Mouse (Mus musculus): Measurements from ENCODE around the gene Bmp7.

Bmp7 gene

DNA sequence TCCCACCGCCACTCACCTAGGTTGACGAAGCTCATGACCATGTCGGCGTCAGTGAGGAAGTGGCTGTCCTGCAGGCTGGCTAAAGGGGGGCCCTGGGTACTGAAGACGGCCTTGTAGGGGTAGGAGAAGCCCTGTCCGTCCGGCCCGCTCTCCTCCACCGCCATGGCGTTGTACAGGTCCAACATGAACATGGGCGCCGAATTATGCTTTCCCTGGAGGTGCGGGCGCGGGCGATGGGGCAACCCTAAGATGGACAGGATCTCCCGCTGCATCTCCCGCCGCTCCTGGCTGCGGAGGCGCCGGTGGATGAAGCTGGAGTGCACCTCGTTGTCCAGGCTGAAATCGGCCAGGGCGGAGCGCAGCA is 500 bp downstream of the Bmp7 start:
- DNase-seq: no peak

DNA sequence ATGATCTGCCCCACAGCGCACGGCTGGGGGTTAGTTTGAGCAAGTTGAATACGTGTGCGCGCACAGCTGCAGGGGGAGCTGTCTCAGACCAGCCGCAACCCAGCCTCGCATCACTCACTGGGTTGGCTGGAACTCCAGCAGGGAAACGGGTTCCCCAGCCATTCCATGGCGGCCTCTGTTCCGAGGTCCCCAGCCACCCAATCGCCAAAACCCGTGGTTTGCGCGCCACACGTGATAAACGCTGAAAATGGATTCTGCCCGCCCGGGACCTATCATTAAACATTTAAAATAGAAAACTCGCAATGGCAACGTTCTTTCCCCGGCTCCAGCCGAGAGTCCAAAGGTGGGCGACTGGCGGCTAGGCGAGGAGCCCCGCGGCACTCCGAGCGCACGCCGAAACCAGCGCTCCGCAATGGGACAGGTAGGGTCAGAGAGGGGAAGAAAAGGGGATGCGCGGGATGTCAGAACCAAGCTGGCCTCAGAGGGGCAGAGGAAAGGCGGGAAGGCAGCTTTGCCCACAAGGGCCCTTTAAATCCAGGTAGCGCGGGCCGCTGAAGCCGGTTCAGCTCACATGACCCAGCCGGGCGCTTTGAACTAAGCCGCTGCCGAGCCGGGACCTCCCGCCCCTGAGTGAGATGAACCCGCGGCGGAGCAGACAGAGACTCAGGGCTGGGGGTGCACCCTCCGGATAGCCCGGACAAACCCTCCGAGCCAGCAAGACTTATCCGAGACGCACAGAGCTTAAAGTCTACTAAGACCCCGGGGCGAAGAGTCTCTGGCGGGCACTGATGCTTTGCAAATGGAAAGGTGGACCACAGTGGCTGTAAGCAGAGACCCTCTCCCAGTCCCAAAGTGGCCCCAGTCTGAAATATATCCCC is 1.1 kb downstream of the Bmp7 start:
- DNase-seq: no peak

DNA sequence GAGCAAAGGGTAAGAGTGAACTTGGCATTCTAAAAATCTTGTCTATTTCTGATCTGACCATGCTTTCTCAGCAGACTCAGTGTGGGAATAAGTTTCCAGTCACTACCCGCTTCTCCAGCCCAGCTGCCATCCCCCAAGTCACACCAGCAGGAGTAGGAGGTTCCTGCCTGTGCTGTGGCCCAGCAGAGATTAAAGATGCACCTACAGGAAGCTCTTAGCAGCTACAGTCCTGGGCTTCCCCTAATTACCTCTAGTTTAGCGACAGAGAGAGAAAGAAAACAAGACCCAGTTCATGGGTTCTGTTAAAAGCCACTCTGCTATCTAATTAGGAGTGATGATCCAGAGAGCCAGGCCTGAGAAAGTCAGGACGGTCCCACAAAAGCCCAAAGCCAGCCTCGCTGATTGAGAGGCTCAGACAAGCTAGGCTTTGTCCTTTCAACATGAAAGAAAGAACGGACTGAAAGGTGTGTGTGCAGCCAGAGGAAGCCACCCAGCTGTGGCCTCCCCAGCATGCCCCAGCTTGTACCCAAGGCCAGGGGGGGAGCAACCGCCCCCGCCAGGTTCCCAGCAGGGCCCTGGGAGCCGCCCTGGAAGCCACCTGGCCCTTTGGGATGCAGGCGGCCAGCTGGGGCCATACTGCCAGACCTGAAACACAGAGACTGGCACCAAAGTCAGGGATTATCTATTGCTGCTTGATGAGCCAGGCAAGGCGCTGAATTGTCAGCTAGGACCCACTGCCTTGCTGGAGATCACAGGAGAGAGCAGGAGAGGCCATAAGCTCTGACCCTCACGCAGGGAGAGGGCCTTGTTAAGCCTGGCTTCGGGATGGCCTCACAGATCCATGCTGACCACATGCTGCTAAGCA is 2.6 kb downstream of the Bmp7 start:
- DNase-seq: no peak

DNA sequence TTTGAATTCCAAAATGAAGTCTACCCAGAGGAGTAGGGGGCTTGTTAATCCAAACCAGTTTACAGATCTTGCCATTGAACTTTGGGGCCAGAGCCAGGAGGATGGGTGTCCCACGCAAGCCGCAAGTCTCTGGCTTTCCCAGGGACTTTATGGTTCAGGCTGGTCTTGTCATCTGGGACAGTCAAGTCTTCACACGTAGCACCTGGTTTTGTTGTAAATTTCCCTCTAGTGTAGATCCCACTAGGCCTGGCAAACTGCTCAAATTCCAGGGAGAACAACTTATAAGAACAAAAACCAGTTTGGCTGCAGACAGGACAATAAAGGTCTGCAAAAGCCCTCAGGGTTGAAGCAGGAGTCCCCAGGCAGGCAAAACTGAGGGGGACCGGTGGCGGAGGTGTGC is 3.3 kb downstream of the Bmp7 start:
- no peak for DNase-seq

DNA sequence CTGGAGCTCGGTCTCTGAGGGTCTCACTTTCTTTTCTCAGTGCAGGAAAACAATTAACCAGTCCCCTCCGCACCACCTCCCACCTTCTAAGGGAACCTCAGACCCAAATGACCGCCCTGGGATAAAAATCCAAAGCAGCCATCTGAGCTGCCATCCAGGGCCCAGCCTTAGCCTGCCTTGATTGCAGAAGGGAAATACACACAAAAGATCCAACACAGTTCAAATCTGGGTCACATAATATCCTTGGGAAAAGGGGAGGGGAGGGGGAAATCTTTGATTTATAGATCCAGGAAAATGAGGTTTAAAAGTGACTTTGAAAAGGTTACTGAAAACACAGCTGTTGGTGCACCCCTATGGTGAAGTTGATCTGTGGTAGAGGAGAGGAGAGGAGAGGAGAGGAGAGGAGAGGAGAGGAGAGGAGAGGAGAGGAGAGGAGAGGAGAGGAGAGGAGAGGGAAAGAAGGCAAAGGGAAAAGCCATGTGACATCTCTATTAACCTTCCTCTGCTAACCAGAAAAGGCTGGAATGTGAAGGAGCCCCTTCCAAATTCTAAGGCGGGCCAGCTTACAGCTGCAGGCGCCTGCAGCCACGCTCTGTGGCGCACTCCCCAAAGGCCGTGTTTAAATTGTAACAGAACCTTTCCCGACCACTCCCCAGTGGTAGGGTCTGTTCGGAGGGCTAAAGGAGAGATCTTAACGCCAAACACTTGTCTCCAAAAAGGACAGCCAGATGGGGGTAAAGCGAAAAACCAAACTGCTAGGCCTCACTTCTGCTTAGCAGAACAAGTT is 4.2 kb downstream of the Bmp7 start:
- DNase-seq: no peak

DNA sequence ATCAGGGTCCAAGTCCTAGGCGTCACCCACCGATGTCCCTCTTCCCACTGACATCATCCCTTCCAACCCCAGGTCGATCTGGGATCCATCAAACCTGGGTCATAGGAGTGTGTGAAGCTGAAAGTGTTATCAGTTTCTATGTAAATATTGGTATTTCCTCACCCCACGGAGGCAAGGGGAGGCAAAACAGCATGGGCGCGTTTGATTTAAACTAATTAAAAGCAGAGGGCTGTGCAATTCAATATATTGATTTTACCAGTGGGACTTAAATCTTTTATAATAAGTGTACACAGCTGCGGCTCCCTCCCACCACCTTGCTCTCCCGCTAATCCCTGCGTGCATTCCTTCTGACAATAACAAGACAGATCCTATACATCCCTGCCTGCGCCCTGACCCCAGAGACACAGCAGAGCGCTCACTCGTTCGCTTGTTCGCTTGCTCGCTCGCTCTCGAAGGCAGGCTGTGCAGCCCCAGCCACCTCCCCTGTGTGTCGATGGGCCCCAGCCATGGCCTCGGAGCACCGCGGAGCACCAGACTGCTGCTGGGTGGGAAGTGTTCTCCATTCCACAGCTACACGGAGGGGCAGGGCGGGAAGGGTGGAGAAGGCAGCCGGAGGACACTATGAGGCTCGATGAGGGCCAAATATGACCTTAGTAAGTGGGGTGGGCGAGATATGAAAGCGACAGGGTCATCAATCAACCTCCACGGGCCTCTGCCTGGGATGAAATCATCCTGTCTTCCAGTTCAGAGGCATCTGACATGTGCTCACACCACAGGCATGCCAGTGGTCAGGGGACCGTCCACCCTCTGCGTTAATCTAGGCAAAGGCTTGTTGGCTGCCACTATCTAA is 5.0 kb downstream of the Bmp7 start:
- no peak for DNase-seq

DNA sequence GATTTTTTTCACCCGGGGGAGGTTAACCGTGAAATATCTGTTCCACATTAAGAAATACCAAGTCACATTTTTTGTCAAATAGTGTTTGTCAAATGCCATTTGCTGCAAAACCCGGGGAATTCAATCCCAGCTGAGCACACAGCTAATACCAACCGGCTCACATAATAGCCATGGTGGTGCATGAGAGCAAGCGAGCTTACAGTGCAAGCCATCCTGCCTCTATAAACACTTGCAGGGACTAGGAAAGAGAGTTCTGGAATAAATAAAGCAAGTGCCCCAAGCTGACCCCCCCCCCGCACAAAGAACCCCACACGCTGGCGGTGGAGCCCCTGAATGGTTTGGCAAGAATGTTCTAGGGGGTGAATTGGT is 5.7 kb downstream of the Bmp7 start:
- no peak for DNase-seq

DNA sequence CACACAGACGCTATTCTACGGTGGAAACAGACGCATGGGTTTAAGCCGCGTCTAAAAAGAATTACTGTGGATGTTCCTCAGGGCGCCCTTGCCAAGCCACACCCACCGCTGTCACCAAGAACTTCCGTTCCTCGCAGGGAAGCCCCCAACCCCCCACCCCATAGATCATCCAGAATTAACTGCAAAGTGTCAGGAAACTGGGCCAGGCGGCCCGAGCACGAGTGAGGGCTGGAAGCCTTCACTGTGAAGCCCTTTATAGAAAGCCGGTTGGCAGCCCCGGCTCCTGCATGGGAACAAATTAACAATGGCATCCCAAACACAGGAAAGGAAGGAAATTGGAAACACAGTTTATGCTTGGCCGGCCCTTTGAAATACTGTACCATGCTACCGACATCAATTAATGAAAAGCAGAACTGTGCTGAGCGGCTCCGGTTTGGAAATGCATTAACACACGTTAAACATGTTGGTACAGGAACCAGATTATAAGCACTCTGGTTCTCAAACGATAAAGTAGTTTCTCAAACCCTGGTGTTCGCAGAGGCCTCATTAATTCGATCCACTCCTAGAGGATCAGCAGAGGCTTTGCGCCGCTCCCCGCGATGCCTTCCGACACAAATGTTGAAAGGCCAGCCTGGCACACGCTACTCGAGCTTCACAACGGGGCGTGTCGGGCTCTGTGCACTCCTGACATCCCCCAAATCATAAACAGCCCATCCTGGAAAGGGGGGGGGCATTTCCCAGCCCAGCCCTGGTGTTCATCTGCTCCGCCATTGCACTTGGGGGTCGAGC is 6.3 kb downstream of the Bmp7 start:
- DNase-seq: no peak

DNA sequence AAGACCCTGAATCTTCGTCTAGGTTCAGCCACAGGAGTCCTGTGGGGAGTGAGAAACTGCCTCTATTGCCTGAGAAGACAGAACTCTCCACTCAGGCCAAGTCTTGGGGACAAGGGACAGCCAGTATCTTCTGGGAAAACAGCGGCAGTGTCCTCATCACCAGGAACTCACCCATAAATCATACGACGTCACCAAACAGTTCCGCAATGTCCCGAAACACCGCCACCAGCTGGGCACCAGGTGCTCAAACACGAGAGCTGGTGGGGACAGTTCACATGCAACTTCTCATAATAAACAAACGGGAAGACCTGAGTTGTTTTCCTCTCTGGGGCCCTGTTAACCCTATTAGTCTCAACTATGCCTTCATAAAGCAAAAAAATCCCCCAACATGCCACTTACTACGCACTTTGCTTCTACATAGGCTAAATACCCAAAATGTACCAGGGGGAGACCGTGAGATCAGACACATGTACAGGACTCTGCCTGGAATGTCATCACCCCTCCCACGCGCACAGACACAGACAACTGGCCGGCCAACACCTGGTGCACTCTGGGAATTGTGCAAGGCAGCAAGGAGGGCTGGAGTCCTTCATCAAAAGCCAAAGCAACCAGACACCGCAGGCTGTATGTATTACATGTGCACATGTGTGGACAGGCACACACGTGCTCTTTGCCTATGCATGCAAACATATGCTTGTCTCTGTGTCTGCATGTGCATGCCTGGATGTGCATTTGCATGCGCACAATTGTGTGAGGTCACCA is 8.8 kb downstream of the Bmp7 start:
- DNase-seq: no peak

DNA sequence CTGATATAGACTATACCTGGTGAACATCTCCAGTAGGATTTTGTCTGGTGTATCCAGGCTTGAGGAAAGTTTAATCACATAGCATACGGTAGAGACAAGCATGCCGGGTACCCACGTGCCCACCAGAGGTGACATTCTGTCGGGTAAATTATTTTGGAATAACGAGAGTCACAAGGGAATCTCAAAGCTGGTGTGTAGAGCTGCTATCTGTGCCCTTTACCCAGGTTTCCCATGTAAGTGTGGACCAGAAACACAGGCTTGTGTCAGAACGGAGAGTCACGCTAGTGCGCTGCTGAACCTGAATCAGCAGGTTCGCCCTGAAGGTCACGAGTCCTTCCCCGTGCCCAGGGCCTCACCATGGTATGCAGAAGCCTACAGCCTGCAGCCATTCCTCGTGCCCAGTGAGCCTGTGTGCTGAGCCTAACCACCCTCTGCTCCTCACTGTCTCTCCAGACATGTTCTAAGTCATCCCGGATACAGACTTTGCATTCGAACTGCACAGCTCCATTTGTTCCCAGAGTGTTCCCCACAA is 10.2 kb downstream of the Bmp7 start:
- no peak for DNase-seq

DNA sequence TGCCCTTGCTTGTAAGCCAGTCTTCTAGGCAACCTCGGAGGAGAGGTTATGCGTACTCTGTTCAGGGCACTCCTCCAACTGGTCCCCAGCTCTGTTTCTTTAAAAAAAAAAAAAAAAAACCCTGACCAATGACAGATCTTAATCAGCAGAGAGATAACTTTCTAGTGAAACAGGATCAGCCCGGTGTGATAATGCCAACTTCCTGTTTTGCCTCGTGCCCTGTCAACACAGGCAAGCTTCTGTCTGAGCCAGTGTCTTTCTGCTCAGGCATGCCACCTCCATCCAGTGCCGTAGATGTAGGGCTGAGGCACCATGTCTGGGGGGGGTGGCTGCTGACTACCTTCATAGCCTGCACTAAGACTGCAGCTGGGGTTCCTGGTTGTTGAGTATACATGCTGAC is 12.5 kb downstream of the Bmp7 start:
- DNase-seq: no peak

DNA sequence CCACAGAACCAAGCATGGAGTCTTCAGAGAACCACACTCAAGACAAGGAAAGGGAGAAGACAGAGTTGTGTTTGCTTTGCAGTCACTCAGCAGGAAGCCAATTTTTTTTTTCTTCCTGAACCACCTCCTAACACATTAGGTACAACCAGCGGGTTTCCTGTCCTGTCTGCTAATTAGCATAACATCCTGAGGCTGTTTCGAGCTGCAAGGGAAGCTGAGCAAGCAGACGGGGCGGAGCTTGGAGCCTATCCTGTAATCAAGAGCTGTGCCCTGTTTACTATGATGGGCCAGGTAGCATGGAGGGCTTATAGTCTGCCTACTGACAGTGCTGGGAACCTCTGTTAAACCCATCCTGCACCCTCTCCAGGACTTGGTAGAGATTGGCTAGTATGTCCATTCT is 13.8 kb downstream of the Bmp7 start:
- no peak for DNase-seq

DNA sequence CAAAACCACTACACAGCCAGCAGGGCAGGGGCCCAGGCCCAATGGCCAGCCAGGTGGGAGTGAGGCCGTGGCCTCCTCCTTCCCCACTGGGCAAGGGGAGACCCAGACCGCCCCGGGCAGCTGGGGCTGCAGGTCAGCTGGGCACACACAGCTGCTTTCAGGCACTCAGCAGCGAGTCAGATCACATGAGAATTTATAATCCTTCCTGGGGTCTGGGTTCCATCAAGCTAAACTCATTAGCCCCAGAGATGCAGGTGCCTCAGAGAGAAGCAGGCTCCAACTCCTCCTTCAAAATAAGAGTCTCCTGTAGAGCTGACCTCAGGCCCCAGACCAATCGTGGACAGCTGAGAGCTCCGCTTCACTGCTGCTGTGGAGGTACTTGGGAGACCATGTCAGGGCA is 15.2 kb downstream of the Bmp7 start:
- no peak for DNase-seq

DNA sequence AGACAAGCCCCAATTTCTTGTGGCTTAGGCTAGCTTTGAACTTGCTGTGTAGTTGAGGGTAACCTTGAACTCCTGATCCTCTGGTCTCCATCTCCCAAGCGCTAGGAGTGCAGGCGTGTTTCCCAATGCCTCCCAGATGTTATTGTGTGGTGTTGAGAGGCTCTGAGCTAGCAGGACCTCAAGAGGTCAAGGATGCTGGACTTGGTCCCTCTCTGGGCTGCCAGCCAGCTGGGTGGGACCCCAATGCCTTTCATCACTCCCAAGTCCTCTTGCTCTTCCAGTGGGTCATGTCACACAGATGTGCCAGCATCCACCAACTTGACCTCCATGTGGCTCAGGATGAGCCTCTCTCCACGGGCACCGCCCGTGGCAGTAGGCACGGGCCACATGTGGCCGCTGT is 16.9 kb downstream of the Bmp7 start:
- no peak for DNase-seq

DNA sequence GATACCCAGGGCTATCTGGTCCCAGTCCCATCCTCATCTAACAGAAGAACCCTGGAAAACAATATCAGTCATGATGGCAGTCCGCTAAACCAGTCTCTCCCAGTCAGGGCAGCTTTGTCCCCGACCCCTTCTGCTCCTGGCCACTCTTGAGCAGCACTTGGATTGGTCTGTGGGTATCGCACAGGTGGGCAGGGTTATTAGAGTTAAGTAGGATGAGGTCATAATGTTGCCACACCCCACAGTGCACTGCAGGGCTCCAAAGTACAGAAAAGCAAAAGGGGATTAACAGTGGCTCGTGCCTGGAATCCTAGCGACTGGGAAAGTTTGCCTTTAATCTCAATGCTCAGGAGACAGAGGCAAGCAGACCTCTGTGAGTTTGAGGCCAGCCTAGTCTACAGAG is 17.5 kb downstream of the Bmp7 start:
- no peak for DNase-seq

DNA sequence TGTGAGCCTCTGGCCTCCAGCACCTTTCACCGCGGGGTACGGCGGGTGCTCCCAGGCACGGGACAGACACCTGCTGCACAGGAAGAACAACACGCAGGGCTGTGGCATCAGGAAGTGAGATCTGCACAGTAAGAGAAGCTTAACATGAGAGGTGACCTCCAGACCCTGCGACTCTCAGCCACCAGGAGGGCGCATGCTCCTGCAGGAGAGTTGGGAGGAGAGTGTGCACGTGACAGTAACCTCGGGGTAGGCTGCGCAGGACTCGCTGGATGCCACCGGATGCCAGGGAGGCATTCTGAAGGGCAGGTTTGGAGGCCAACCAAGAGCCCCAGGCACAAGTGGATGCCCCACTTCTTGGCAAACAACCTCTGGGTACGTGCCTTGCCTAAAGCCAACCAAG is 26.1 kb downstream of the Bmp7 start:
- no peak for DNase-seq

DNA sequence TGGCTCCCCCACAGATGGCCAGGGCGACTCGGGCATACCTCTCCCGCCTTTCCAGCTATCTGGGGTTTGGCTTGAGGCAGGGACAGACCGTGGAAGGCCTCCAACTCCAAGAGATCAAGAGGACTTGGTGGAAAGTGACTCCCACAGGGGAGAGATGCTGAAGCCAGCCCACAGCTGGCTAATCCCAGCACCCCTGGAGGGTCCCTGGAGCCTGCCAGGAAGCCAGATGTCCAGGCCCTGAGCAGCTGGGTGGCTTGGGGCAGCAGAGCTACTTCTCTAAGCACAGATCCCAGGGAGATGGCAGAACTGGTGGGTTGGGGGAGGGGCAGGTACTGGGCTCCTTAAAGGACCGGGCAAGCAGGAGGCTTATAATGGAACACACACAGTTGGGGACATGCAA is 28.4 kb downstream of the Bmp7 start:
- no peak for DNase-seq

DNA sequence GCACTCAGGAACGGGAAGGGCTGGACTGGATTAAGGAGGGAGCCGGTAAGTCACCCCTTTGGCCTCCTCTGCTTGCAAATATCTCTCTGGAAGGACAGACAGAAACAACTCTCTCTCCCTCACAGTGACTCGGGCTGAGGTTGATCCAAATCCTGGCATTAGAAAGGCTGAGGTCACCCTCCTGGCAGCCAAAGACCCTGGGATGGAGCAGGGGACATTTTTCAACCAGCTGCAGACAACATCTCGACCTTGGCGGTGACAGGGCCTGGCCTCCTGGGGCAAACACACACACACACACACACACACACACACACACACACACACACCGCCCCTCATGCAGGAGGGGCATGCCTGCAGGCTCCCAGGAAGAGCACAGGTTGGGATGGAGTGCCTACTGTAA is 29.0 kb downstream of the Bmp7 start:
- no peak for DNase-seq

DNA sequence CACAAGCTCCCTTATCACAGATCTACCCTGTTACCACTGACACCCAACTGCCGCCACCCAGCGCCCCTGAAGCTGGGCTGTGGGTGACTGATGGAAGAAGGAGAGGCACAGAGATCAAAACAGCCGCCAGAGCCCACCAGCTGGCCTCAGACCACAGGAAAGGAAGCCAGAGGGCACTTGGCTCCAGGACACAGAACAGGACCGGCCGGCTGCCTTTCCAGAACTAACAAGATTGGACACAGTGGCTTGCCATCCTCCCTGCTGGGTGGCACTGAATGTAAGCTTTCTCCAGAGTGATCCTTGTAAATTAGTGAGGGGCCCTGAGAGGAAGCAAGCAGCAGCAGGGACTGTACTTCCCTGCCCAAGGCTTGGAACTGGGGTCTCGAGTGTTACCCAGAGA is 30.7 kb downstream of the Bmp7 start:
- no peak for DNase-seq

DNA sequence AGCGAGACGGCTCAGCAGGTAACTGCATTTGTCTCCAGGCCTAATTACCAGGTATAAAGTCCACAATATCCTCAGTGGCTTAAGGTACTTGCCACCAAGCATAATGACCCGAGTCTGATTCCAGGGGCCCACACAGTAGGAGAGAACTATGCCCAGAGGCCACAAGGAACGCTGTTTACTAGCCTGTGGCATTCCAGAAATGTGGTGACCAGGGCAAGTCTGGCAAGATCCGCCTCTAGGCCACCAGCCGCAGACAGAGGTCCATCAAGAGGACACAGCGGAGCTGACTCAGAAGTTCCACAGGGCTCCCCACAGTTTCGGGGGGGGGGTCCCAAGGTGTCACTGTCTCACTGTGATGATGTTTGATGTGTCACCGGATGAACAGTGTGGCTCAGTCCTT is 34.0 kb downstream of the Bmp7 start:
- no peak for DNase-seq

DNA sequence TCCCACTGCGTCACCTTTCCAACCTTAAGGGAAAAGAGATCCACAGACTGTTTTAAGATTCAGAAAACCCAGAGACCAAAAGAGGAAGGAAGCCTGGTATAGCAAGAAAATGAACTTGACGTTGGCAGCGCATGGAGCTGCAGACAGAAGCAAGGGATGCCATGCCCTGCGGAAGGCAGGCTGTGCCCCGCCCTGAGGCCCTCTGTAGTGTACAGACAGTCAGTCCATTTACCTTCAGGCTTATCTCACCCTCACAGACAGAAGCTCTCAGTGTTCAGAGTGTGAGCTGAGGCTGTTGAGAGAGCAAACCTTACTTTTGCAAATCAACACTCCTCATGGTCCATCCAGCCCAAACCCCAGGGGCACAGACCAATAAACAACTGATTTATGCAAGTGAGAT is 35.1 kb downstream of the Bmp7 start:
- DNase-seq: no peak
